Mouse (Mus musculus): ENCODE data around the gene Cryba4. TPM values are rescaled to one million over a fixed set of nuclear protein-coding genes. Genes with fewer than 3 reads are reported as not detected.
A peak's percentile ranks its signal among the peaks of the same experiment; 100 is the strongest.

Gene Cryba4
- under 1 TPM; 0.42 to 0.68 TPM for total RNA-seq (2021)
- long read RNA-seq, experiment 1, partial matches to known transcripts = 0 of 1 reads
- long read RNA-seq, experiment 1, other reads (novel, unspliced or antisense) = 1 of 1 reads
- long read RNA-seq, experiment 2, partial matches to known transcripts = 0 of 1 reads
- long read RNA-seq, experiment 2, other reads (novel, unspliced or antisense) = 0 of 1 reads

DNA sequence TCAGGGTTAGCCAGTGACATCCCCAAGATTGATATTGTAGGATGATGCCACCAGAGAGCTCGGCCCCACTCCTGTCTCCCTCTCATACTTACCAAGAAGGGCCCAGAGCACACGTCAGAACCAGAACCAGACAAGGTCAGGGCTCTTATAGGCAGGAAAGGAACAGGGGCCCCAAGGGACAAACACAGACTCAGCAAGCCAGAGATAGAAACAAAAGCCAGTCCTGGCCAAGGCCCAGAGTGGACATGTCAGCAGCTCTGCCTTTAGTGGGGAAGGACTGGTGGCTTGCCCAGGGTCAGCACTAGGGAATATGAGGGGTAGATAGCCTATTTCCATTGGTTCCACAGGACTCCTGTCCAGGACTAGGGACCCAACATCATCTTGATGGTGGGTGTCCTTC, at the start of gene Cryba4:
Gene Cryba4, minus strand, starts transcription at position 119 of the 400 bp plus-strand sequence.
- intact Hi-C loops (cut with DNase I; ENCODE audit: low total_unique reads) = no loop called here
- DNase-seq = no peak

DNA sequence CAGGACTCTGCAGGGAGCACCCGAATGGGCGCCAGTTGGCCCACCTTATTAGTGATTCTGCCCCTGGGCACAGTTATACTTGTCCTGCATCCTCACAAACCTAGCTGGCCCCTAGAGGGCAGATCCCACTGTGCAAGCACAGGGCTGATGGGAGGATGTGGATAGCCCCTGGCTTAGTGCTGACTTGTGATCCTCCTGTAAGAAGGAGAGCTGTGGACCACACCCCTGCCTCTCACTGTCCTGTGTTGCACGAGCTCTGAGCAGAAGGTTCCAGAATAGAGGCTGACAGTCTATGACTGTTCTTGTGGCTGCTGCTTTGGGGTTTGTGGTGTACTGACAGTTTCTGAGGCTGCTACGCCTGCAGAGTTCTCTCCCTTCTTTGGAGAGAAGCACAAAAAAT, 49.4 kb upstream of the Cryba4 start:
- intact Hi-C loops (cut with DNase I; ENCODE audit: low total_unique reads) = no loop called here

DNA sequence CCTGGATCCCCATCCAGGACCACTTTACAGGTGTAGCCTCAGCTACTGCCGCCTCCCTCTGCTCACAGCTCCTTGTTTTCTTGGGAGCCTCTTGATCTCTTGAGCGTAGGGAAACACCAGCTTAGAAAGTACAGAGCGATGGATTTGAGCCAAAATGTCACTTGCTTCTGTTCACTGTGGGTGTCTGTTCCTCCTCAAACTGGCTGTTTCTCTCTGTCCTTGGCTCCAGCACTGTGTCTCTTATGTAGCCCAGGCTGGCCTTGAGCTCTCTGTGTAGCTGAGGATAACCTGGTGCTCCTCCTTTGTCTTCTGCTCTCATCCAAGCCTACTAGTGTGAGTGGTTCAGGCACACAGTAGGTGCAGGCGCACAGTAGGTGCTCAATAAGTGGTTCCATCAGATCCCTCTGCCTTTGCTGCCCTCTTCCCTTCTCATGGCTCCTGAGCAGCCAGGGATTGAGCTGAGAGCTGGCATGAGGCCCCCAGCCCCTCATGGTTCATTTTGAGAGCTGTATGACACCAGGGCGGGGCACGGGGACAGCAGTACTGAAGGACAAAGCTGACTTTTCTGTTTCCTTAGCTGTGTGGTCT, 48.5 kb upstream of the Cryba4 start:
- DNase-seq = no peak
- intact Hi-C loops (cut with DNase I; ENCODE audit: low total_unique reads) = no loop called here

More for the DNA sequence above, 49.4 kb upstream of the Cryba4 start:
- DNase-seq = no peak

DNA sequence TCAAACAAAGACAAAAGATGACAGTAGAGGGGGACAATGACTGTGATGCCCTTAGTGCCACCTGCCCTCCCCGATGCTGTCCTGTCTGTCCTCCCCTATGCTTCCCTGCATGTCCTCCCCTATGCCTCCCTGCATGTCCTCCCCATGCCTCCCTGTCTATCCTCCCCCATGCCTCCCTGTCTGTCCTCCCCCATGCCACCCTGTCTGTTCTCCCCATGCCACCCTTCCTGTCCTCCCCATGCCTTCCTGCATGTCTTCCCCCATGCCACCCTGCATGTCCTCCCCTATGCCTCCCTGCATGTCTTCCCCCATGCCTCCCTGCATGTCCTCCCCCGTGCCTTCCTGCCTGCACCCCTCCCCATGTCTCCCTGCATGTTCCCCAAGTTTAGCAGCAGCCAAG, 47.8 kb upstream of the Cryba4 start:
- DNase-seq = no peak
- intact Hi-C loops (cut with DNase I; ENCODE audit: low total_unique reads) = no loop called here

DNA sequence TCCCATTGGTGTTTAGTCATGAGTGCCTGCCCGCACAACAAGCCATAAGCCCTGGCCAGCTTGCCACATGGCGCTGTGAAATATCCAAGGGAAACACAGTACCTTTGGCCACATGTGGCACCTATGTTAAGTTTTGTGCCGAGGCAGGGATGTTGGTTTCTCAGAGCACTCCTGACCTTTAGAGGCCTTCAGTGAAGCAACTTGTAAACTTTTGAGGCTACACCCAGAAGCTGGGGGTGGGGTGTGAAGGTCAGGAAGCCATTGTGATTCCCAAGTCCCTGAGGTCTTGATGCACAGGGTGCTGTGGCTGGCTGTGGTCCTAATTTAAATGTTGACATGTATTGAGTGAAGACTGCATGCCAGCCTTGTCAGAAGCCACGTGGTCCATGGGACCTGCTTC, 47.1 kb upstream of the Cryba4 start:
- DNase-seq = no peak
- intact Hi-C loops (cut with DNase I; ENCODE audit: low total_unique reads) = no loop called here

DNA sequence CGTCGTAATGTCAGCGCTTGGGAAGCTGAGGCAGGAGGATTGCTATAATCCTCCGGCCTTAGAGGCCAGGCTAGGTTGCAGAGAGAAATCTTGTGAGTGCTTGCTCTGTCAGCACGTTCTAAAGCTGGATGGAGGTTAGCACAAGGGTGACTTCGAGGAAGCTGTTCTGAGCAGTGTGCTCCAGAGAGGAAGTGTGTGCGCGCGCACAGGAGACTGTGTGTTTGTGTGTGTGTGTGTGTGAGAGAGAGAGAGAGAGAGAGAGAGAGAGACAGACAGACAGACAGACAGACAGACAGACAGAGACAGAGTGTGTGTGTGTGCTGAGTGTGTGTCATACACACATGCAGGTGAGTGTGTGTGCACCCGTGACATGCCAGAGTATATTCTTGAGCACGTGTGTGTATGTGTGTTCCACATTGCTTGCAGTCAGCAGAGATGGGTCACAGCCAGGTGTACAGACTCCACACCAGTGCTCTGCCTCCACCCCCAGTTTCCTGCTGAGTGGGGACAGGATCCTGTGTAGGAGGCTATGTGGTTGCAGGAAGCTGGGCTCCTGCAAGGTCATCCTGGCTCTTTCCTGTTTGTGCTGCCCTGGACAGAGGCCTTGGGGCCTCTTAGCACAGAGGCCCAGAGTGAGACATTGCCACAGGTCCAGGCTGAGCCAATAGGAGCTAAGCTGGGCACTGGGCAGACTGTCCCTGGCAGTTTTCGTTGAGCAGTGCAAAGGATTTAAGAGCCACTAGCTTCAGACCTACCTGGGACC, 46.1 kb upstream of the Cryba4 start:
- no peak for DNase-seq
- intact Hi-C loops (cut with DNase I; ENCODE audit: low total_unique reads) = no loop called here

DNA sequence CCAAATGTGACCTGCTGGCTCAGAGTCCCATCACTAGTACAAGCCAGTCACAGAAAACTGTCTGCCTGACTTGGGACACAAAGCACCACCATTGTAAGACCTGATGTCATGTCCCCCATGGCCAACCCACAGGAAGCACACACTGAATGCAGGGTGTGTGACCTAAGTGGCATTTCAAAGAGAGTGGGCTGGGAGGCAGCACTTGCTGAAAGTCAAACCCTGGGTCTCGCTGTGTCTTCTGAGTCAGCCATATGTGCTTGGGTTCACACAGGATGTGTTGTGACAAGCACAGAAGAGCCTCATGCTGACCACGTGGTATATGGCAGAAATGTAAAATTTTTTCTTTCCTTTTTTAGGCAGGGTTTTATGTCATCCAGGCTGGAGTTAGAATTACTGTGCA, 44.9 kb upstream of the Cryba4 start:
- DNase-seq = no peak
- intact Hi-C loops (cut with DNase I; ENCODE audit: low total_unique reads) = no loop called here

DNA sequence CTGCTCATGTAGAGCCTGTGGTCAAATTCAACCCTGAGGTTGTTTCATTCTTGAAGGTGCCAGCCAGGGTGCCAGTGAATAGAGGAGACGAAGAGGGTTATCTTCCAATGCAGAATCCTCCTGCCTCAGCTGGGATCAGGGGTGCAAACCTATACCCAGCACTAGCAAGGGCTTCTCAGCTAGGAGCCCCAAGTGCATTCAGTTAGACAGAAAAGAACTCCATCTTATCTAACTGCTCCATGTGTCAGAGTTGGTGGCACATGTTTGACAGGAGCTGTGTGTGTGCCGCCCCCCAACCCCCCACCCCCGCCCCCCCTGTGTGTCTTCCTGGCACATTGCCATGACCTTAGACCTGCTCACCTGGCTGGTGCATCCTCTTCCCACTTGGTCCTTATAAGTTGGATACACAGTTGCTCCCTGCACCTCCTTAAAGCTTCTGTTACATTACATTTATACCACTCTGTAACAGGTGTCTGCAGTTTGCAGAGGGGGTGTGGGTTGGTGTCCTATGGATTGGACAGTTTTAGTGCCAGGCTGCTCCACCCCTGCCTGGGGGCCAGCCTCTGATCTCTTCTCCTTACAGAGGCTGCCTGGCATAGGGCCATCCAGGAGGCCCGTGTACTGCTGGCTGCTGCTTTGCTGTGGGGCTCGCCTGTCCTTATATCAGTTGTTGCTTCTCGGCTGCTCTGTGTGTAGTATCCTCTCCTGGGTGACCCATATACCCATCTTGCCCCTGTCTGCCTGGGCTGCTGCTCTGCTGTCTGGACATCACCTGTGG, 44.3 kb upstream of the Cryba4 start:
- DNase-seq = no peak
- intact Hi-C loops (cut with DNase I; ENCODE audit: low total_unique reads) = no loop called here

DNA sequence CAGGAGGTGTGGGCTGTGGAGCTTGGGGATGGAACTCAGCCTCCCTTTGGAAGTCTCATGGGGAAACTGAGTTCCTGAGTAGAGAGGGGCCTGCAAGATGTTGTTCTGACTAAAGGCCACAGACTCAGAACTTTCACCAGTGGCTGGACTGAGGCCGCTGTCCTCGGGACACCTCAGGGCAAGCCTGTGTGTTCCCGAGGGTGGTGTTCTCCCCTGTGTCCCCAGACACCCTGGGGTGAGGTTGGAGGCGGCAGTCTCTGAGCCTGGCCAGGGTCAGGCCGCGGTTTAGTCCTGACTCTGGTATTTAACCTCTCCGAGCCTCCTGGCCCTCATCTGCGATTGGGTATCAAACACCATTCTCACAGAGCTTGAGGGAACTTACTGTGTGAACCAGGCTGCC, 43.2 kb upstream of the Cryba4 start:
- intact Hi-C loops (cut with DNase I; ENCODE audit: low total_unique reads) = no loop called here
- DNase-seq = no peak

DNA sequence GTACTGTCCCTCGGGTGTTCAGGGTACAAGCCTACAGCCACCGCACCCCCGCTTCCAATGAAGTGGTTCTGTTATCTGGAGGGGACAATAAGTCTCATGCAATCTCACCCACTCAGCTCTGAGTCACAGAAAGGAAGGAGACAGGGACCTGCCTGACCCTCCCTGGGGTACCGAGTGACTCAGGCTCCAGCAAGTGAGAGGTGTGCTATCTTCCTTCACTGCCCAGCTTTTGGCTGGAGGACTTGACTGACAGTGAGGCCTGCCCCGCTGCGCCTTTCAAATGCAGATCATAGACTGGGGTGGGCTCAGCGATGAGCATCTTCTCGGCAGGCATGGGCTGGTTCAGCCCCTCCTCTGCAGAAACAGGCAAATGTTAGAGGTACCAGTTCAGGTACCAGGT, 42.8 kb upstream of the Cryba4 start:
- no peak for DNase-seq
- intact Hi-C loops (cut with DNase I; ENCODE audit: low total_unique reads) = no loop called here

DNA sequence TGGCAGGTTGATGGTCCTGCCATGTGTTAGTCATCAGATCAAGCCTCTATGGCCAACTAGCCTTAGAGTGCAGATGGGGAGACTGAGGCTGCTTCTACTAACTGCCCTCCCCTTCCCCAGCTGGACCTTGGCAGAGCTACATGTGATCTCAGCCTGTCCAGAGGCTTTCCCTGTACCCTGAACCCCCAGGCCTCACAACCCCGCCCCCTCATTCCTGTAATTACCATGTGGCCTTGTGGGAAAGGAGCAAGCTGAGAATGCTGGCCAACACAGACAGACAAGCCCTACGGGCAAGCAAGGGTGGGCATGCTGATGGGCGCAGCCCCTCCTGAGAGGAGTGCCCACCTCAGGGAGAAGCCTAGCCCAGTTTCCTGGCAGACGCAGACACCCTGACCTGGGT, 42.4 kb upstream of the Cryba4 start:
- DNase-seq = no peak
- intact Hi-C loops (cut with DNase I; ENCODE audit: low total_unique reads) = no loop called here

DNA sequence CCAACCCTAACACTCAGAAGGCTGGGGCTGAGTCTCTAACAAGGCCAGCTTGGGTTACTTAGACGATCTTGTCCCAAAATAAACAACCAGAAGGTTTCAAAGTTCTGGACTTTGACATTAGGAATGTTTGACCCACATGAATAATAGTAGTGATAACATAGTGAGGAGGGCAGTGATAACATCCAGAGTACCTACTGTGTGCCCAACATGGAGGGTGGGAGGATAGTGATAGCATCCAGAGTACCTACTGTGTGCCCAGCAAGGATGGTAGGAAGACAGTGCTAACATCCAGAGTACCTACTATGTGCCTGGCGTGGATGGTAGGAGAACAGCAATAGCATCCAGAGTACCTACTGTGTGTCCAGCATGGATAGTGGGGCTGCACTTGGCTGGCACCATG, 41.5 kb upstream of the Cryba4 start:
- intact Hi-C loops (cut with DNase I; ENCODE audit: low total_unique reads) = no loop called here
- DNase-seq = no peak

DNA sequence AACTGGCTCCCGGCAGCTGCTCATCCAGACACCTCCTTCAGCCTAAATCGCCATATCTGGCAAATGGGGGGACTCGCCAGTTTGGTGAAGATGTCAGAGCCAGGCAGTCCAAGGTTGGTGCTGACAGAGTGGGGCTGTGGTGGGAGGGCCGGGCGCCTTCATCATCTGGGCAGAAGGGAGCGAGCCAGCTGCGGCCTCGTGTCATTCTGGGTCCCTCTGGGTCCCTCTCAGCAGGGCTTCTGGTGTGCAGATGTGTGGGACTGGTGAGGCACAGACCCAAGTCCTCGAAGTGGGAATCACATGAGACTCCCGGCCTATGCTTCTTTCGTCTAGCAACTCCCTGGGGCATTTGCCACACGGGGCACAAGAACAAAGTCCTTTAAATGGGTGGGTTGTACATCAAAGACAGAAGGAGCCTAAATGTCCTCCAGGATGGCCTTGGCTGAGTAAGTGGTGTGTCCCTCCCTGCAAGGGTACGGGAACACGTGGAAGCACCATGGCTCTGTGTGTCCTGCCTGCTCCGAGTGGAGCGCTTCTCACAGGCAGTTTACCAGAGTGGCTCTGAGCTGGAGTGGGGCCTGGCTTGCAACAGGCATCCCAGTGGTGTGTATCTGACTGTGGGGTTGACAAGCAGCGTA, 40.1 kb upstream of the Cryba4 start:
- intact Hi-C loops (cut with DNase I; ENCODE audit: low total_unique reads) = no loop called here
- no peak for DNase-seq

DNA sequence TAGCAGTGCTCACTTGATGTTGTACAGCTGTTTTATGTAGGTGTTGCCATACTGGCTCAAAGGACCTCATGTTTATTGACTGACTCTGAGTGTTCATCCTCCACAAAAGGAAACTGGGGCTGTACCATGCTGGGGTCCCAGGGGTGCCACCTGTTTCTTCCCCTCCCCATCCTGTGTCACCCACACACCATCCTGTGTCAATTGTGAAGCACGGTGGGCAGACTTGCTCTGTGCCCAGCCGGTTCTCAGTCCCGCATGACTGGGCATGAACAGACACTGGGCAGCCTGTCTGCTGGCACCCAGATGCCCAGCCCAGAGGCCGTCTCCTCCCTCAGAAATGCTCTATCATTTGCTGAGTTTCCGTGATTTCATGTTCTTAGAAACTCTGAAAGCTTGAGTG, 39.5 kb upstream of the Cryba4 start:
- intact Hi-C loops (cut with DNase I; ENCODE audit: low total_unique reads) = no loop called here
- no peak for DNase-seq

DNA sequence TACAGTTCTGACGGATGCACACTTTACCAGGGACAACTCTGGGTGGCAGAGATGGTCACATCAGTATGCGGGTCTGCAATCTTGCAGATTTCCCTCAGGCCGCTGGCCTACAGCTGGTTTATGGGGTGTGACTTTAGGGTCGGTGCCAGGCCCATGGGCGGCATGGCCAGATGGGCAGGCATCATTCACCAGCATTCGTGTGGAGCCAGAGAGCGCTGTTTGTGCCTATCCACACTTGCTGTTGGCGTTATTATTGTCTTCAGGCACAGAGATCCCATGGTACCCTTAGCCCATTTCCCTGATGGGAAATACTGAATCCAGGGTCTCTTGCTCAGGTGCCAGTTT, 38.2 kb upstream of the Cryba4 start:
- DNase-seq = peak; percentile 61
- intact Hi-C loops (cut with DNase I; ENCODE audit: low total_unique reads) = no loop called here

DNA sequence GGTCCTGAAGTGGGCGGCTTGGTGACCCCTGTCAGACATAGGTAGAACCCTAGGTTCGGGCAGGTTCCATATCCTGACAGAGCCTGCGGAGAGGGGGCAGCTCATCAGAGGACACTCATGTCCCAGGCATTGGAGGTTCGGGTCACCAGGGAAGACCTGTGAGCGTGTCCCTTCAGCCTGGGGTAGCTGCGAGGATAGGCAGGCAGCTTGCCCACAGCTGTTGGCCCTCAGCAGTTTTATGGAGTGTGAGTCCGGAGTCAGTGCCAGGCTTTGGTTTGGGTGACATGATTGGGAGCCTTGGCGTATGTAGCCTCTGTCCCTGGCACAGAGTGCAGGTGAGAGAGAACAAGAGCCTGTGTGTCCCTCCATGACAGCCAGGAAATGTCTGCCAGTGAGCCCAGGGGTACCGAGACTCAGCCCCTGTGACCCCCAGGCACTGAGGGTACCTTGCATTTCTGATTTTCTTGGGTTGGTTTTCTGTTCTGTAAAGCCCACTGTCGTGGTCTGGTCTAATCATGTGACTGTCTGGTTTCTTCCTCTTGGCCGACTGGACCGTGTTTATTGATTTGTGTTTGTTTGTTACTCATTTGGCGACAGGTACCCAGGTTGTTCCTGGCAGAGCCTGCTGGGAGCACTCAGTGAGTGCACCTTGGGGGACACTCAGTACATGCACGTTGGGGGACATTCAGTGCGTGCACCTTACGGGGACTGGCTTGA, 37.7 kb upstream of the Cryba4 start:
- peak; percentile 78 for DNase-seq
- intact Hi-C loops (cut with DNase I; ENCODE audit: low total_unique reads) = no loop called here

DNA sequence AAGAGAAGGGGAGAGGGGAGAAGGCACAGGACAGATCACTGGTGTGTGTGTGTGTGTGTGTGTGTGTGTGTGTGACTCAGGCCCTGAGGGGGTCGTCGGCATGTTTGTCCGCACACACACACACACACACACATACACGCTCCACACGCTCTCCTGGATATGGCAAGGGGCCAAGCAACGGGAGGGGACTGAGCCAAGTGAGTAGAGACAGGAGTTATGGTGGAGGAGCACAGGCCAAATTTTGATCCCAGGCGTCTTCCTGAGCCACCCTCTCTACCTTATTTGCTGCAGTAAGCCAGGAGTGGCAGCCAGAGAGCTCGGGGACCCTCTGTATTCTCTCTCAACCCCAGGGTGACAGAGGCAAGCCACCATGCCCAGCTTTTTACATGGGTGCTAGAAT, 36.9 kb upstream of the Cryba4 start:
- no peak for DNase-seq
- intact Hi-C loops (cut with DNase I; ENCODE audit: low total_unique reads) = no loop called here

DNA sequence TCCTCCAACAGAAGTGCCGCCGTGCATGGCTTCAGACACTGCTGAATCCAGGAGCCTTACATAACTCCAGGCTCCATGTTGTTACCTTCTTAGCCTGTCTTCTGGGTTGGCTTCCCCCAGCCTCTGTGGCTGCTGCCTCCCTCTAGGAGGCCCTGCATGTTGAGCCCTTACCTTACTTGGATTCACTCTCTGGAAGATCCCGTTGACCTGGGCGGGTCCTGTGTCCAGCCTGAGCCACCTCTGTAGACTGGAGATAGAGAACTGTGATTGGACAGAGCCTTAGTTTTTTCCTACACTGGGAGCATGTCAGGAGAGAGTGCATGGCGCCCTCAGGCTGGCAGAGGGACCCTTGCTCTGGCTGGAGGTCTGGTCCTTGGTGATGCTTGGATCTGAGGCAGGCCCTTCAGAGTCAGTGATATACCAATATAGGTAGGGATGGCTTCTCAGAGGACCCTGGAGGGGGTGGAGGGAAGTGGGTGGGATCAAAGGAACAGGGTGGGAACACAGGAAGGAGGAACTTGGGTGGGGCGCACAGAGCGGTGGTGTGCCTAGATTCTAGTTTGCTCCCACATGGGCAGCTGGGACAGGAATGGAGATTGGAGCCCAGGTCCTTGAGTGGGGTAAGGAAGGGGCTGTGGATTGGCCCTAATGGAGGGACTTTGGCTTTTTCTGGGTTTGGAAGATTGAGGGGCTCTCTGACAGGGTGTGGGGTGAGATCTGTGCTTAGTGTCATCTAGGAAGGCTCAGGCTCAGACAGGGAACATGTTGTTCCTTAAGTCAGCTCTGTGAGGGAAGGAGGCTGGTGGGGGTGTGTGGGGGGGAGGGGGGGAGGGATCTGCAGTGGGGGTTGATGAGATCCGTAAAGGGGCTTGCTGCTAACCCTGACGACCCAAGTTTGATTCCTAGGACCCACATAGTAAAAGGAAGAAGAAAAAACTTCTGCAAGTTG, 36.1 kb upstream of the Cryba4 start:
- intact Hi-C loops (cut with DNase I; ENCODE audit: low total_unique reads) = no loop called here
- no peak for DNase-seq

Measured in gastrocnemius, postnatal 14 days (tissue).